Mouse (Mus musculus) E14TG2a.4 (cell line): ENCODE measurements at regions not wholly inside any gene's neighbourhood (a gene's known extent, or its start where the extent isn't known, plus 50 kb on each side); places are given as distances from the start of the nearest gene placed in this dataset.

Source experiments
- H3K27me3 ChIP-seq: 2 replicates; pipeline ENCODE4 v1.6.1; 2014; ENCODE audit warnings: low read length, control low read depth; ENCODE audit not compliant: insufficient read depth
- H3K36me3 ChIP-seq: 2 replicates; pipeline ENCODE4 v1.6.1; 2014; ENCODE audit warnings: low read length, control low read depth; ENCODE audit not compliant: insufficient read depth
- H3K4me1 ChIP-seq: replicated peaks from 2 replicates; pipeline ENCODE4 v1.6.1; 2014; ENCODE audit warnings: low read depth, low read length, control low read depth
- H3K4me3 ChIP-seq: replicated peaks from 2 replicates; pipeline ENCODE4 v1.5.1; 2014; ENCODE audit warnings: mild to moderate bottlenecking, low read length
- H3K9me3 ChIP-seq: 2 replicates; pipeline ENCODE4 v1.6.1; 2014; ENCODE audit warnings: low read length, control low read depth
- CTCF ChIP-seq: conservative IDR thresholded peaks from 2 replicates; pipeline ENCODE4 v1.5.1; 2014; ENCODE audit warnings: low read length
- NANOG ChIP-seq: IDR thresholded peaks from 2 replicates; pipeline ENCODE4 v1.6.1; 2014; ENCODE audit warnings: borderline replicate concordance, low read length, mixed read lengths
- POU5F1 ChIP-seq: IDR thresholded peaks from 2 replicates; pipeline ENCODE4 v1.6.1; 2014; ENCODE audit warnings: low read length, borderline replicate concordance

DNA sequence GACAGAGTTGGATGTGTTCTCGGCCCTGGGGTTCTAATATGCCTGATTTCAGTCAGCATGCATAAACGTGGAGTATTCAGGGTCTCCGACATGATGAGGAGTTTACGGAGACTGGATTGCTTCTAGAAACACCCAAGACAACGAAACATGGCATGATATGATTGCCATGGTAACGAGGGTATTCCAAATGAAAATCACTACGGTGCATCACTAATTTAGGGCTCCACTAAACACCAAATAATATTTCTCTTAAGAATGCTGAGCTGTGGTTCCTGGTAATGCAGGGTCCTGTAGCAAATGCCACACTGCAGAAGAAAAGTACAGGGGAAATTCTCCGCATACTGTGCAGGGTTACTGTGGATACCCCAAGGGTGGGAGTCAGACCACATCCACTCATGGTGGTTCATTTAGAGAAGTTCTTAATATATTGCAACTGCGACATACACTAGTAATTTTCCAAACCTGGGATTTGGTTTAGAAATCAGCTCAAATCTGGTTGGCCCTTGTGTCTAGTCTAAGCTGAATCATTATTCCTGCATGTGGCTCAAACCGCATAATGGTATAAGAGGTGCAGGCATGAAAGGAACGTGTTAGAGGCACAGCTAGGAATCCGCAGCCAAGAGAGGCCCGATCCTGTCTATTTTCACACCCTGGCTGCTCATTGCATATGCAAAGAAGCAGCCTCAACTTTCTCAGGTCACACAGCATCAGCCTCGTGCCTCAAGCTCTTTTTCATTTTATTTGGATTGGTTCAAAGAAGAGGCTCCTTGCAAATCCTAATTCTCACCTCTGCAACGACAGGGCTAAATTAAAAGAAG lies 77.5 kb upstream of the Pitrm1 start:
- Histone ChIP-seq H3K9me3 (peaks cover 16% of the 10 kb centered on the region), H3K36me3 (no peaks in the 10 kb centered on the region), H3K27me3 (0 out of 2 replicates have a peak, but pooled peaks cover 4% of the 10 kb centered on the region), H3K4me1 (peaks cover 26% of the 10 kb centered on the region), H3K4me3 (no peak overlapping the region)
- TF ChIP-seq POU5F1 (no peak), CTCF (no peak), NANOG (no peak)

DNA sequence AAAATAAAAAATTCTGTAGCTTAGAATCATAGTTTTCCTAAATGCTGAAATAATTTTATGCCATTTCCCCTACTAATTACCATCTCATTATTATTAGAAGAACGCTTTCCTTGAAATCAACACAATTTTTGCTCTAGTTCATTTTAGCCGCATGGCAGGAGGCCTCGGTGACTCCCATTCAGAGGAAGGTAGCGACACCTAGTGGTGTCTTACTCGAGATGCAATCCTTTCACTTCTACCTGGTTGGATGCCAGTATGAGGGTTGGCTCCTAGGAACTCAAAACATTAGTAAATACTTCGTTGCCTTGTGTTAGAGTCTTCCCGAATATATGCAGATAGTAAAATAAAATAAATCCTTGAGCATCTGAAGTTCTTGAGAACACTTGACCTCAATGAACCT lies 76.3 kb upstream of the Pitrm1 start:
- H3K36me3 ChIP-seq: no peaks in the 10 kb centered on the region
- H3K4me1 ChIP-seq: peaks cover 15% of the 10 kb centered on the region
- TF ChIP-seq NANOG: no peak
- TF ChIP-seq CTCF: peak; percentile 55
- peaks cover 16% of the 10 kb centered on the region for H3K9me3 ChIP-seq
- no peak overlapping the region for H3K4me3 ChIP-seq
- H3K27me3 ChIP-seq: 0 out of 2 replicates have a peak, but pooled peaks cover 4% of the 10 kb centered on the region

DNA sequence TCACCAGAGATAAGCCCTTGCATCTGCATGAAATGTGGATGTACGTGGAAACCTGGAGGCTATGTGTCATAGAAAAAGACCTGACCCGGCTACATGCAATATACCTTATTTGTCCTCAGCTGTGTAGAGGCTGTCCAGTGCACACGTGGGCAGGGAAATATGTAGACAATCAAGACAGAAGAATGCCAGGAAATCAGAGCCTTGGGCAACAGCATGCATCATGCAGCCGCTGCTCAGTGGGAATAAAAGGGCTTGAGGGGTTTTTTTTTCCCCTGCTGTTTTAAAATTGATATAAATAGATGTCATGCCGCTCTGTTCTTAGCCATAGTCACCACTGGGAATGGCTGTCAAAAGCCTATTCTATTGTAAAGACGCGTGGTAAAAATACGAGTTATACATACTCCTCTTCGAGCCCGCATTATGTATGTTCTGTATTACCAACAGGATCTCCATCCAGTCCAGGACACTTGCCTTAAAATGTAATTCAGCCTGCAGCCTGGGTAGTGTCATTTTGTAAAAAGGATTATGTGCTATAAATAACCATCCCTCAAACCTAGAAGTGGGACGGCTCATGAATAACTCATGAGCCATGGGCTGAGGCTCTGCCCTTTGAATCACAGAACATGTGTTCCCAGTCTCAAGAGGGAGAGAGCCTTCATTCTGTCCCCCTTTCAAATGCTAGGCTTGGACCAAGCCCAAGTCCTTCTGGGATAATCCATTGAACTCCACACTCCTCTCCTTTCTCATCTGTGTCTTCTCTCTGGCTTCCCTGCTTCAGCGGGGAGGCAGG lies 74.4 kb upstream of the Pitrm1 start:
- H3K4me1 ChIP-seq: peaks cover 12% of the 10 kb centered on the region
- H3K4me3 ChIP-seq: no peak overlapping the region
- no peak for TF ChIP-seq NANOG
- TF ChIP-seq CTCF: no peak
- no peak for TF ChIP-seq POU5F1
- H3K36me3 ChIP-seq: no peaks in the 10 kb centered on the region
- H3K9me3 ChIP-seq: peaks cover 4% of the 10 kb centered on the region
- 0 out of 2 replicates have a peak, but pooled peaks cover 4% of the 10 kb centered on the region for H3K27me3 ChIP-seq

DNA sequence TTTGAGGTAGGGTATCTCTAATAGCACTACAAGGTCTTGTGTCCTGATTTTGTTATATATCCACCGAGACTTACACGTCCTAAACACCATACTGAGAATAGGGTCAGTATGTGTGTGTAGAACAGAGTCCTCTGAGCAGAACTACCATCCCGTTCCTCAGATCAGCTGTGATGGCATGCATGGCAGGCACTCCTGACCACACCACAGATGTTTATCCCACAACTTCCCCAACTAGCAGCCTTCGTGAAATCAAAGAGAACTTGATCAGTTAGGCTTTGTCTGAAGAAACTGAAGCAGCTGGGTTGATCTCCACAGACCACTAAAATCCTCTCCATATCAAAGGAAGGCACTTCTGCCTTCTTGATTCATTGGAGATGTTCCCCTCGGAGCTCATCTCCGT lies 68.3 kb upstream of the Pitrm1 start:
- TF ChIP-seq POU5F1 (no peak), NANOG (no peak), CTCF (no peak)
- Histone ChIP-seq H3K27me3 (no peaks in the 10 kb centered on the region), H3K4me1 (no peaks in the 10 kb centered on the region), H3K36me3 (no peaks in the 10 kb centered on the region), H3K4me3 (no peak overlapping the region), H3K9me3 (no peaks in the 10 kb centered on the region)

DNA sequence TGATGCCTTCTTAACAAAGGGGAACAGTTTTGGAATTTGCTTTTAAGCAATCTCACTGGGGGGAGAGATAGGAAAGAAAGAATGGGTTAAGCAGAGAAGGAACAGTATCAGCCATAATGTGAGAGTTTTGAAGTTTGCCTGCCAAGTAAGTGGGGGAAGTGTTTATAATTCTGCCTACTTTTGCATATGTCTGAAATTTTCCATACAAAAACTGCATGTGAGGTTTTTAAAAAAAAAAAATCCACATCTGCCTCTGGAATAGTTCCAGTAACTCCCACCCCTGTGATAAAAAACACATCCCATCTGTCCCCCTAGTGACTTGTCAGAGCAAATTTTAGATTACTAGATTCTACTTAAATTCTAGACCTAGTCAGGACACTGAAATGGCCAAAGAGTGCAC lies 63.5 kb upstream of the Pitrm1 start:
- Histone ChIP-seq H3K27me3 (no peaks in the 10 kb centered on the region), H3K9me3 (no peaks in the 10 kb centered on the region), H3K4me3 (no peak overlapping the region), H3K4me1 (no peaks in the 10 kb centered on the region), H3K36me3 (no peaks in the 10 kb centered on the region)
- TF ChIP-seq NANOG (no peak), POU5F1 (no peak), CTCF (no peak)

DNA sequence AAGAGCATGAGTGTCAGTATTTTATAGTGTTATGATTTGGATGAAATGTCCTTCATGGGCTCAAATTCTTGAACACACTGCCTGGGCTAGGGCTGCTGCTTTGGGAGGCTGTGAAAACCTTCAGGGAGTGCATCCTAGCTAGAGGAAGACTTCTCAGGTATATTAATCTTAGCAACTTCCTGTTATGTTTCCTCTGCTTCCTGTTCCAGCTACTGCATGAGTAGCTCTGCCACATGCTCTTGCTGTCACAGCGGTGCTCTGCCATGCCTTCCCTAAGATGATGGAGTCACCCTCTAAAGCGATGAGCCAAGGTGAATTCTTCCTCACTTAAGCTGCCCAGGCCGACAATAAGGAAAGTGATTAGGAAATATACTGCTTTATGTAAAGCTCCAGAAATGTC lies 60.1 kb upstream of the Pitrm1 start:
- no peaks in the 10 kb centered on the region for H3K9me3 ChIP-seq
- H3K36me3 ChIP-seq: no peaks in the 10 kb centered on the region
- no peak overlapping the region for H3K4me3 ChIP-seq
- no peaks in the 10 kb centered on the region for H3K4me1 ChIP-seq
- no peaks in the 10 kb centered on the region for H3K27me3 ChIP-seq
- no peak for TF ChIP-seq CTCF
- TF ChIP-seq NANOG: no peak
- TF ChIP-seq POU5F1: no peak

DNA sequence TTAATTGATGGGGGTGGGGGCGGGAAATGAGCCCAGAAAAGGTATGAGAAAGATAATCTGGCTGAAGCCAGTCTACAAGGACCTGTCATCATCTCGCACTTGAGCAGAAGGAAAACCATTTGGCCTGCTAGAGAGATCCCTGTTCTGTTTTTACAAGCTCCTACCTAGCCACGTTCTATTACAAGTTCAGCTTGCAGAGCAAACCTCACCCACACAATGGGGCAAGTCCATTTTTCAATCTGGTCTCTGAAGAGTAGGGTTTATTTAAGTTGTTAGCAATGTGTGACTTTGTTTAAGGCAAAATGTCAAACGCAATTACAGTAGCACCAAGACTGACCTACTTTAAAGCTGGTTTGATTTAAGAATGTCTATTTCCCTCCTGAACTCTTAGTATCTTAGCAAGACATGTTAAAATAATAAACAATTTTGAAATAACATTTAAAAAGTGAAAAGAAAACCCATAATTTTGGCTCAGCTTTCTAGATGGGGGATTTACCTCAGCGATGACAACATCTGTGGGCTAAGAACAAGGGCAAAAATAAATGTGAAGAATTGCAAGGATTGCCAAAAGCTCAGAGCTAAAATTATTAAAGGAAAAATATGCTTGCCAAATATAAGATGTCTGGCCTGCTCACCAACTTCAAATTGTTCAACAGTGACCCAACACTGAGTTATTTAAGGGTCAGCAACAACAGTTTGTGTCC lies 54.9 kb upstream of the Pitrm1 start:
- Histone ChIP-seq H3K4me3 (no peak overlapping the region), H3K4me1 (0 out of 2 replicates have a peak, but pooled peaks cover 4% of the 10 kb centered on the region), H3K36me3 (no peaks in the 10 kb centered on the region), H3K9me3 (no peaks in the 10 kb centered on the region), H3K27me3 (no peaks in the 10 kb centered on the region)
- TF ChIP-seq POU5F1: no peak
- TF ChIP-seq NANOG: no peak
- no peak for TF ChIP-seq CTCF
